Mouse (Mus musculus): ENCODE measurements at regions not wholly inside any gene's neighbourhood (a gene's known extent, or its start where the extent isn't known, plus 50 kb on each side); places are given as distances from the start of the nearest gene placed in this dataset.

DNA sequence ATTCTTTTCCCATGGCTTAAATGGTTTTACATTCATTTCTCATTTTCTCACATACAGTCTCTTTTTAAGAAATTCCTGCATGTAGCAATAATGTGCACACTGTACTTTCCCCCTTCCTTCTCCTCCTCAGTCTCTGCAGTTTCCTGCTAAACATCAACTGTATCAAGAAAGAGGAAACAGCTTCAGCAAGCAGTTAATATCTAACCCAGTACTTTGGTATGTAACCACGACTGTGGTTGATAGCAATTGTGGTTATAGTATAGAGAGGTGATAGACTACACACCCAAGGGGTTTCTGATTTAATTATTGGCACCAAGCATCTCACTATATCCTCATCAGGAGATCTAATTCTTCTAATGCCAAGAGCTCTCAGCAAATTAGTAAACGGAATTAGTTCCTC, 52.8 kb upstream of the Eci2 start:
- no peak for DNase-seq (ENCODE audit: low read depth, low spot score)

DNA sequence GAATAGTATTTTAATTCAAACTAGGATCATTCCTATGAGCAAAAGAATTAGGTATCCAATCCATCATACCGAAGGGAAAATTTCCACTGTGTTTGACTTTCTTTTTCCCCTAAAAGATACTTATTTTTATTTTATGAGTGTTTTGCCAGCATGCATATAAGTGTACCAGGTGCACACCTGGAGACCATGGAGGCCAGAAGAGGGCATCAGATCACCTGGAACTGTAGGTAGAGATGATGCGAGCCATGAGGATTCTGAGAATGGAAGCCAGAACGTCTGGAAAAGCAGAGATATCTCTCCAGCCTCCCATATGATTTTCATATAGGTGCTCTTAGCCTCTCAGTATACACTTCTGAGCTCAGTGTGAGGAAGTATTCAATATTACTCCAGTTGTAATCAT, 58.5 kb upstream of the Eci2 start:
- peak; percentile 26 for DNase-seq (ENCODE audit: low read depth, low spot score)

DNA sequence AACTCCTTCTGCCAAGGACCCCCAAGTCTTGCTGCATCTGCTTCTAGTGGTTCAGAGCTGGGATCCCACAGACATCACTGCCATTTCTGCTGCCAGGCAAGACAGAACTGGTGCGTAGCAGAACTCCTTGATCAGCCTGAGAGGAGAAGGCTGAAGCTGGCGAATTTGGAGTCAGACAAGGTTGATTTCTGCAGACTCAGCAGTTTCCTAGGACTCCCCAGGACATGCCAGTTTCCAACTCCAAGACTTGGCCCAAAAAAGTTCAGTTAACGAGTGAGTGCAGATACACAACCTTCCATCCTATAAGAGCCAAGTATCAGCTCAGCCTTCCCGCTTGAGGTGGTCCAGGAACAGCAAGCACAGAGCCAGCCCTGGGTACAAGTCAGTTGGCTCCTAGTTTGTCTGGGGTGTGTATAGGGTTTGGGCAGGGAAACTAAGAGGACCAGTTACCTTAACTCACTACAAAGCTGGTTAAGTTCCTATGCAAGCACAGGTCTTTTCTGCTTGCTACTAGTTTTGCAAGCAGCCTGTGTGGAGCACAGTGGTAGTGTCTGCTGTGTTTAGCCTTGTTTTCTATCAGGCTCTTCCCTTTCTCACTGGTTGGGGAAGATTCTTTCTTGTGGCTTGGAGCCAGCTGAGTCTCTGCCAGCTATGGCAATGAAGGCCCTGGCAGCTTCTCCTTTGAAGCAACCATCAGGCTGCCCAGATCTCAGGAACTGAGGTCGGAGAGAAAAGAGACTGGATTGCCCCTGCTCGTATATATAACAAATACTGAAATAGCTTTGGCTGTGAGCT, 60.5 kb upstream of the Eci2 start:
- no peak for DNase-seq (ENCODE audit: low read depth, low spot score)

DNA sequence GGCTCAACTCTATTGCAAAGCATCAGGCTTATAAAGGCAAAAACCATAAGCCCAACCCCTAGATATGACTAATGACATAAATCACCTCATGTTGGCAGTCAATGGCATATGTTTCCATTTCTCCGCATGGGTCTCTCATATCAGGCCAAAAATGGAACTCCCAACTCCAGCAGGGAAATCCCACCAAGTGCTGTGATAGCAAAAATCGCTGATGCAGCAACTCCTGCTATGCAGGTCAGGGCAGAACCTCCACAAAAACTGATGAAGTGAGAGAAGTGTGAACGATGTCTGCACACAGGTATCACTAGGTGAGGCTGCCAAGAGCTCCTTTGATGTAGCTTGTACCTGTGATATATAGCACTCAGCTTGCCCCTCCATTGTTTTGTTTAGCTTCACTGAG, 64.3 kb upstream of the Eci2 start:
- no peak for DNase-seq (ENCODE audit: low read depth, low spot score)

DNA sequence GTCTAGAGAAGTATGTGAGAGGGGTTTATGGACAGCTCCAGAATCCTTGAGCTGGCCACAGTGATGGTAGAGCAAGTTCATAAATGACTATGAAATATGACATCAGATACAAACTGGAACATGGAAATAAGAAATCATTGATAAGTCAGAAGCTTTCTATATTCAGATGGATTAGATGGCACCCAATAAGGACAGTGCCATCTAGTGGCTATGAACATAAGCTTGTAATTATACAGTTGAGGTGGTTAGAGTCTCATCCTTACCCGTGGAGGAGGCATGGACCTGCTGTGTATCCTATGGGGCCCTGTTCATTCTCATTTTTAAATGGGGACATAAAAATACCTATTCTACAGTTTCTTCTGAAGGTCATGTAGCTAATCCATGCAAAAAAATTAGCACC, 92.9 kb upstream of the Eci2 start:
- peak; percentile 61 for DNase-seq (ENCODE audit: low read depth, low spot score)

DNA sequence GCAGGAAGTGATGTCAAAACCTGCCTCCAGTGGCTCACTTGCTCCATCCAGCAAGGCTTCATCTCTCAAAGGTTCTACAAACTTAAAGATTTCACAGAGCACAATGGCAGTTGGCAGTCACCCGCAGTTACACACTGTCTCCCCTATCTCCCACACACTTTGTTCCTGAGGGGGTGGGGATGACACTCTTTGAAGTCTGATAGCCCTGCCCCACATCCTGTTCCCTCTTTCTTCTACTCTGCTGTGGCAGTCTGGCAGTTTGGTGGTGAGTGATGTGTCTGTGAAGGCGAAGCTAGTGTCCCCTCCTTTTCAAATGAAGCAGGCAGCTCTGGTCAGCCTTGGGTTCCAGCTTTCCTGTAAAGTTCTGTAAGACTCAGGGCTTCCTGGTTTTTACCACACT, 102.6 kb upstream of the Eci2 start:
- DNase-seq (ENCODE audit: low read depth, low spot score): peak; percentile 72

DNA sequence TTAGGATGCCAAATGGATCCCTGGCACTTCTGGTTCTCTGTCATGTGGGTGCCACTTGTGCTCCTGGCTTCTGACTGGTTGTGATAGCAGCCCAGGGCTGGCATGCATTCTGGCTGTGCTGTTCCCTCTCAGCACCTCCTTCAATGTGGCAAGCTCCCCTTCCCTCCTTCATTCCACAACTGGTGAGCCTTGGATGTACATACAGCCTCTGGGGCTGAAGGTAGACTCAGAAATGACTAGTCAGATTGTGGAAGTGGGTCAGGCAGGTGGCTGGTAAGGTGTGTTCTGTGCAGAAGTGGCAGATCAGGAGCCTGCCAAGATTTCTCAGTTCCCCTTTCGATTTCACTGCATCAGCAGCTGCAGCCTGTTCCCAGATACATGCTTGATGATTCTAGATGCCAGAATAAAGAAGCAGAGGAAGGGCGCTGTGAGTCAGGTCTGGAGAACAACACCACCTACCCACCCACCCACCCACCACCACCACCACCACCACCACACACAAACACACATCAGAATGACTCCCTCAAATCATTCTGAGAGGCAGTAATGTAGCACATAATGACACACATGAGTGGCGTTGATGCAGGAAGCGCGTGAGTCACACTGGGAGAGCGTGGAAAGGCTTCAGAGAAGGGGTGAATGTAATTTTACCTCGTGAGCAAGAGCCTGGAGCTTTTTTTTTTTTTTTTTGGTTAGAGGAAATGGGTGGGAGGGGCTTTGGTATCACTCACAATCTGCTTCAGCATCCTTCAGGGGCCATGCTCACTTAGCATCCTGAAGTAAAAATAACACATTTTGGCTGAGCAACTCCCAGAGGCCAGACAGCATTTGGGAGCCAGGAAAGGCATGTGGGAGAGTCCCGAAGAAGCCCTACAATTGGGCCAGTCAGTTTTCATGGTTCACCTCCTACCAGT, 104.6 kb upstream of the Eci2 start:
- peak; percentile 61 for DNase-seq (ENCODE audit: low read depth, low spot score)

DNA sequence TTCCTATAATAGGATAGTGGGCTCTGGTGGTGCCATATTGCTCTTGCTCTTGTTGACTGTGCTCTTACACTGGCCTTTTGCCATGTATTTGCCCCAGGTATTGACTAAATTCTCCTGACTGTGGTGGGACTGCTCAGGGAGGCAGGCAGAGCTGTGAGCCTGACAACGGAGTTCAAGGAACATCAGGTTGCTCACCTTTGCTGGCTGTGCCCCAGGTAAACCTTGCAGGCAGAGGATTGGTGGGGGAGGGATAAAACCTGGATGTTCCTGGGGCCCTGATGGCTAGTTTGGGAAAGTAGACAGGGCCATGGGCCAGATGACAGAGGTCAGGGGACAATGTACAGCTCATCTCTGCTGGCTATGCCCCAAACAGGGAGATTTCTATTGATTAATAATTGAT, 124.7 kb upstream of the Eci2 start:
- DNase-seq (ENCODE audit: low read depth, low spot score): no peak

DNA sequence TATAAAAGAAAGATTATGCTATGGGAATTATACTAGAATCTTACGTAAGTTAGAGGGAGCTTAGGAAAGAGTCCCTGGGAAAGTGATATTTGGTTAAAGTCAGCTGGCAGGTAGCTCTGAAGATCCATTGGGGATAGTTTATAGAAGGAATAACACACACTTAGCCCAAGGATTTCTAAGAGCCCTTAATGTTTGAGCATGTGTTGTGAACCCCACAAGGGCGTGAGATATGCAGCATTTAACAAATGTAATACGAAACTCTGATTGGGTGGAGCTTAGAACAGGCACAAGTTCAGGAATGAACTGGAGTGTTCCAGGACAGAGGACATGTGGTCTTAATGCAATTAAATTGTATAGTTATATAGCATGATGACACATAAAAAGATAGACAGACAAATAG, 132.6 kb upstream of the Eci2 start:
- no peak for DNase-seq (ENCODE audit: low read depth, low spot score)

DNA sequence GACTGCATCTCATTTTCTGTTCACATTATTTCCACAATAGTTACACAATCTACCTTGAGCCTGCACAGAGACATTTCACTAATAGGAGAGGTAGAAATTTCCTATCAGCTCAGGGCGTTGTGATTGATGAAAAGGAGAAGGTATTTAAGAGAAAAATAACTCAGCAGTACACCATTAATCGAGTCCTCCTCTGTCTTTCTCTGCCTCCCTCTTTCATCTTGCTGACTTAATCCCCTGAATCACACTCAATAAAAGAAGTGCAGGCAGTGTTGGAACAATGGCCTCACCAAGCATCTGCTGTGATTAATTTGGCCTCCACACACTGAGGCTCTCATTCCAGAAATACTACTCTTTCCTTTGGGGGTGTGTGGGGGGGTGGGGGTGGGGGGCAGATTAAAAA, 133.9 kb upstream of the Eci2 start:
- no peak for DNase-seq (ENCODE audit: low read depth, low spot score)

DNA sequence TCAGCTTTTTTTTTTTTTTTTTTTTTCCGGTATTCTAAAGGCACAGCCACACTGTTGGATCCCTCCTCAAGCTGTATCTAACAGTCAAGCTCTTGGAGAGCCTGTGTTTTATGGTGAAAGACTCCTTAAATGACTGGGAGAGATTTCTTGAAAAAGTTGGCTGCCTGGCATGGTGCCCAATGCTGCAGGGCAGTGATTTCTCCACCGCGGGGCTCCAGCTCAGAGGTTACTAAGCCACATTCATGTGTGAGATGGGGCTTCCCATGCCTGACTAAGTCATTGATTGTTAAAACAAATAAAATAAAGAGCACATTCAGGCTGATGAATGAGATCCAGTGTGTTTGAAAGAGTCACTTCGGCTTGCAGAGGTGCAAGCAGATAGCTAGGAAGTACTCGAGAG, 139.2 kb upstream of the Eci2 start:
- DNase-seq (ENCODE audit: low read depth, low spot score): no peak

DNA sequence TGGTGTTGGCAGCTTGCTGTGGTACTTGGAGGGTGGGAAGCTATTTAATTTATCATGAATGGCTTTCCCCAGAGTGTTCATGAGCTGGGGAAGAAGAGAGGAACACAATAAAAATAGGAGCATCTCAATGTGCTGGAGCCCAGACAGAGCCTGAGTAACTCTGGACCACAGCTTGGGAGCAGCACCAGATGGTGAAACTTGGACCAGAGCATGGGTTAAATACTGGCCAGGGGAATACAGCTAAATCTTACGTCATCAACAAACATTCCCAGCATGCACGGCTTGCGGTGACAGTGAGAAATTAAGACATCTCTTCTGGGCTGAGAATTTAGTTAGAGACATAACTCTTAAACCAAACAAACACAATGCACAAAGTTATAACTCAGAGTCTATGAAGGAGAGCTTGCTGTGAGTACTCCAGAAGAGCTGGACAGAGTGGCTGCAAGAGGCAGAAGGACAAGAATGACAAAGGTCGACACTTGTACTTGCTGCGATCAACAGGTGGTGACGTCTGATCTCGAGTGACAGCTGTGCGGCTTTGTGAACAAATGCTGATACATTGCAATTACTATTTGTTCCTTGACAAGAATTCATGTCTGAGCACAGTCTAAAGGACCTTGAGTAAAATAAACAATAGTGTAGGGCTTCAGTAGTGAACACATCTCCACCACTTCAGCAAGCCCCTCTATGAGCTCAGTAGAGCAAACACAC, 140.1 kb upstream of the Eci2 start:
- no peak for DNase-seq (ENCODE audit: low read depth, low spot score)

DNA sequence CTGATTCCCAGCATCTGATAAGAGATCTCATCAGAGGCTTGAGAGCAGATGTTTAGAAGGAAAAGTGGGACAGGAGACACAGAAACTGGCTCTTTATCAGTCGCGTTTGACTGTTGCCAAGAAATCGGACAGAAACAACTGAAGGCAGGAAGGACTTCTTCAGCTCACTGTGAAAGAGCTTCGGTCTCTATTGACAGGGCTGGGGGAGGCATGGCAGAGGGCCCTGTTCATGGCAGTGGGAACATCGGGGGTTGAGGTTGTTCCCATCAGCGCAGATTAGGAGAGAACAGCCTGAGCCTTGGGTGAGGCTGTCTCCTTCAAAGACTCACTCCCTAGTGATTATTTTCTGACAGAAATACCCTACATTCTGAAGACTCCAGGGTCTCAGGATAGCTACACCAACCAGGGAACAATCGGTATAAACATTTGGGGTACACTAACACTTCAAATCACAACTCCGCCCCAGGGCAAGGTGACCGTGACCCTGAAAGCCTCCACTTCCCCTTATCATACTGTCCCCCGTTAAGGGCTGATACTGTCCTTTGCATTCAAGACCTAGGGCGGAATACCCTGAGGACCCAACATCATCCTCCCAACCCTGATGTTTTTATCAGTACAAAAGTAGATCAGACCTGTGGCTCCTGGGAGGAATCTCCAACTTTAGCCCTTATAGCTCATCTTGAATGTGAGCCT, 144.8 kb upstream of the Eci2 start:
- DNase-seq (ENCODE audit: low read depth, low spot score): no peak

DNA sequence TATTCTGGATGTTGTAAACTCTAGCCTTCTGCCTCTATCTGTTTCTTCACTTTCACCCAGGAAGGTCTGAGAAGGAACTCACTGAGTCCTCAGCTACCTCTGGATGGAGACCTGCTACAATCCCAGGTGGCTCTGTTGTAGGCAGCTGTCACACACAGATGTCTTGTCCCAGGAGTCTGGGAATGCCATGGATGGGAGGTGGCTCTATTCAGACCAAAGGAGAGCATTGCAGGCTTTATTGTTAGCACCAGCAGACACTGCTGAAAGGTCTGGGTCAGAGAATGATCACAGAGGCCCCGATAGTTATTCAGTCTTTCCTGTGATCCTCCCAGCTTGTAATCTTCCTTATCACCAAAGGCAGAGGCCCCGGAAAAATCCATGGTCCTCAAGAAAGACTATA, 146.6 kb upstream of the Eci2 start:
- no peak for DNase-seq (ENCODE audit: low read depth, low spot score)

DNA sequence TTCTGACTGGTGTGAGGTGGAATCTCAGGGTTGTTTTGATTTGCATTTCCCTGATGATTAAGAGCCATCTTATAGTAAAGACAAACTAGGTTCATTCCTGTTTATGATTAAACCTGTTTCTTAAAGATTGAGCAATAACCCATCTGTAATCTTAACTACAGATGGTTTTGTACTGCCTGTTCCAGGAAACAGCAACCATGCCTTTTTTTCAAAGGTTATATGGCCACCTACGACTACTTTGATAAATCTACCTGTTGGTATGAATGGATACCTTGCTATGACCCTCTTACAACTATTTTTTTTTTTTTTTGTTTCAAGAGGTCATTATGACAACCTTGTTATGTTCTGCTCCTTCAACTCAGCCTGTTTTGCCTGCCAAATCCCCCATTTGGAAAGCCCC, 148.7 kb upstream of the Eci2 start:
- DNase-seq (ENCODE audit: low read depth, low spot score): no peak

DNA sequence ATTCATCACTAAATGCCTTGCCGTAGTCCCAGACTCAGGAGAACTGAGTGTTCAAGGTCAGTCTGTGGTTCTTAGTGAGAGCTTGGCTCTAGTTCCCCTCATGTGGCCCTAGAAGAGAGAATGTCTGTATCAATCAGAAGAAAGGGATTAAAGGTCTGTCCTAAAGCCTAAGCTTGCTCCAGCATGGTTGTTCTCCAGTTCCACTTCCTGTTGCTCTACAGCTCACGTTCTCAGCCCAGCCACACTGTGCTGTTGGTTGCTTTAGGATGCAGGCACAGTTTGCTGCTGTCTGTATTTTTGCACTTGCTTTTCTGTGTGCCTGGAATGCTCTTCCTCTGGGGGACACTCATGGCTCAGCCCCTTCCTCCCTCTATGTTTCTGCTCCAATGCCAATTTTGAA, 150.4 kb upstream of the Eci2 start:
- DNase-seq (ENCODE audit: low read depth, low spot score): peak; percentile 13

DNA sequence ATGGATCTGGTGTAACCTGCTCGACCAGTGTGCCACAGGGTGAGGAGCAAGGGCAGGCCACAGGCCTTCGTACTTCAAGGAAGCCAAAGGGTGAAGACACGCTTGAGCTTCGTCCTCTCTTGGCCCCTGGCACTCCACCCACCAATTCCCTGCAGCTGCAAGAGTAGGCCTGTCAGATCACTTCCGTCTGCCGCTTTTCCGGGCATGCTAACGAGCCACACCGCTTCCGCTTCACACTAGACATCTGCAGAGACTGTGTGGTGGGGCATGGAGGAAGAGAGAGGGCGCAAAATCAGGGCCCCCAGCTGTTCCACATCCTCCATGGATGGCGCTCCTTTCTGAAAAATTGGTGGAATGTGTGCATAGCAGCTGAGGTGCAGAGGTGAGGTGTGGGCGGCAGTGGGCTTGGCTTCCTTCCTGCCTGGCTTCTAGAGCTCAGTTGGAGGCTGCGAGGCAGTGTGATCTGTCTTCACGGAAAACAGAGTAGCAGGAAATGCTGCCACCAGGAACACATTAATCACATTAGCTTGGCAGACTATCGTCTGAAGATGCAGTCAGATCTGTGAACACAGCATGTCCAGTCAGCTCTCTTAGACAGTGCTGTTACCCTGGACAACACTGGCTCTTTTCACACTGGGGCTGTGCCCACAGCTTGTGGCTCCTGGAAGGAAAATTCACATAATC, 162.3 kb upstream of the Eci2 start:
- peak; percentile 83 for DNase-seq (ENCODE audit: low read depth, low spot score)

DNA sequence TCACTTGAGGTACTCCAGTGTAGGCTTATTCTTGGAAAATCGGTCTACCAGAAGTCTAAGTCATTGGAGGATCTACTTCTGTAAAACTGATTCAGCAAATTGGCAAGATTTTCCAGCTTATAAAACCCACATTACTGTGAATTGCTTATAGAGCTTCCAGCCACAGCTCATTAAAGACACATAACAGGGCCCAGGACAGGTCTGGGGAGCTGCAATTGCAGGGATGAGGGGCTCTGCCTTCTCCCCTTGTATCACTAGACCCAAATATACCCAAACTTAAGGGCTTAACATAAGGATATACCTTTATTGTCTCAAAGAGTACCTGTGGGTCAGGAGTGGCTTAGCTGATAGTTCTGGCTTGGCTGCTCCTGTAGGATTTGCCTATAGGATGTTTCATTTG, 175.2 kb upstream of the Eci2 start:
- DNase-seq (ENCODE audit: low read depth, low spot score): no peak

DNA sequence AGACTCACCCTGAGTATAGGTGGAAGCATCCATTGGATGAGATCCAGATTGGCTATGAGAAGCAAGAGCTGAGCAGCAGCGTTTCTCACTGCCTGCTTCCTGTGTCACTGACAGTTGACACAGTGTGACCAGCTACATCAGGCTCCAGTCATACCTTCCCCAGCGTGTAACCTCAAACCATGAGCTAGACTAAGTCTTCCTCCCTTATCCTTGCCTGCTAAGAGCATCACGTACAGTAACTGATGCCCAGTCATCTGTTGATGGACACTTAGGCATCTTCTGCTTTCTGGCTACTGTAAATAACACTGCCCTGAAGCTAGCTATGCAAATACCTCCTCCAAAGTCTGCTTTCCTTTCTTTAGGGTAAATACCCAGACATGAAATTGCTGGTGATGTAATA, 181.4 kb upstream of the Eci2 start:
- no peak for DNase-seq (ENCODE audit: low read depth, low spot score)

DNA sequence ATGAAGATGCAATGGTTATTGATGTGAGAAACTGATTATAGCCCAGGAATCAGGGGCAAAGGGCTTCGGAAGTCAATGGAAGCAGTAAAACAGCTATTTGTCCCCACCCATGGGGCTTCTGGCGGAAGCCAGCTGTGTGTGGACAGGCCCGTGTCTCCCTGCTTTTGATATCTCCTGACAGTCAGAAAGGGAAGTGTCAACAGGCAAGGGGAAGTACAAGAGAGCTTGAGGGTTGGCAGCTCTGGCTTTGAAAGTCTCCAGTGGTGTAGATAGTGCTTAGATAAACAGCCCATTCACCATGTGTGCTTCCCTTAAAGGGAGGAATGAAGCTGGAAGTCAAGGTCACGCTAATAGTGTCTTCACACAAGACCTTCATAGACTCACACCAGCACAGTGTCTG, 182.7 kb upstream of the Eci2 start:
- DNase-seq (ENCODE audit: low read depth, low spot score): no peak

DNA sequence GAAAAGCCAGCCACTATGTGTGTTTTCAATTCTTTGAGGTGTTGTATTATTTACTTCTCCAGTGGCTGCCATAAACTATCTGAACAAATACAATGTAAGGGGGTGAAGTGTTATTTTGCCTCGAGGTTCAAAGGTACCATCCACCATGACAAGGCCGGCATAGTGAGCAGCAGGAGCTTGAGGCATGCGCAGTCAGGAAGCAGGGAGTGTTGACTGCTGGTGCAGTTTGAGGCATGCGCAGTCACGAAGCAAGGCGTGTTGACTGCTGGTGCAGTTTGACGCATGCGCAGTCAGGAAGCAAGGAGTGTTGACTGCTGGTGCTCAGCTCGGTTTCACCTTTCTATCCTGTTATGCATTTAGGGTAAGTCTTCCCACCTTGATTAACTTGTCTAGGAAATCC, 184.9 kb upstream of the Eci2 start:
- DNase-seq (ENCODE audit: low read depth, low spot score): no peak
